Mouse (Mus musculus): Measurements from ENCODE around the gene N4bp3.
"Not testable (repeated sequence)": the region's sequence is repeated elsewhere in the genome, so short reads cannot be mapped to it uniquely, and the experiment has no call there.

N4bp3 gene

GRCm38 (mm10) chr11:51633200-51633599 lies 17.4 kb downstream of the N4bp3 start:
- not testable (repeated sequence) for ATAC-seq (ENCODE audit: insufficient number of reproducible peaks, low FRiP score, low TSS enrichment)

DNA sequence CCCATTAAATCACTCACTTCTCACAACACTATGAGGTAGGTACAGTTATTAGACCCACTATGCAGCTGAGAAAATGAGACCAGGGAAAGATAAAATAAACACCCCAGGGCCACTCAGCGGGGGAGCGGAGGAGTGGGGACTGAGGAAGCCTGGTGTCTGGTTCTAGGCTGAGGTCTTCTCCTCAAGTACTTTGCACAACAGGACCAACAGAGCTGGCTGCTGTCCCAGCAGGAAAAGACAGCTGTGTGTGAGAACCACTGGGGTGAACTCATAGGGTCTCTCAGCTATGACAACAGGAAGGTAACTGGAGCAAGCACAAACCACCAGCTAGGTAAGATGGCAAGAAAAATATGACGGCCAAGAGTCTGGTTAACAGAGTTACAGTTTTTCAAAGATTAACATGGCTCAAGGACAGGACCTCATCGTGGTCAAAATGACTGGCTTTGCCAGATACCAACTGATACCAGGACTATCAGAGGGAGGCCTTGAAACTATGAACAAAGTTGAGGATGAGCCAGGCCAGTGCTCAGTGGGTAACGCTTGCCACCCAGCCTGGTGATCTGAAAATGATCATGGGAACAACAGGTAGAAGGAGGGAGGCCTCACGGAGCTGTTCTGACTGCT lies 18.4 kb downstream of the N4bp3 start:
- no peak for ATAC-seq (ENCODE audit: insufficient number of reproducible peaks, low FRiP score, low TSS enrichment)

- no peak for ATAC-seq (ENCODE audit: insufficient number of reproducible peaks, low FRiP score, low TSS enrichment)
Measured at GRCm38 (mm10) chr11:51629651-51630314, 20.9 kb downstream of the N4bp3 start.

DNA sequence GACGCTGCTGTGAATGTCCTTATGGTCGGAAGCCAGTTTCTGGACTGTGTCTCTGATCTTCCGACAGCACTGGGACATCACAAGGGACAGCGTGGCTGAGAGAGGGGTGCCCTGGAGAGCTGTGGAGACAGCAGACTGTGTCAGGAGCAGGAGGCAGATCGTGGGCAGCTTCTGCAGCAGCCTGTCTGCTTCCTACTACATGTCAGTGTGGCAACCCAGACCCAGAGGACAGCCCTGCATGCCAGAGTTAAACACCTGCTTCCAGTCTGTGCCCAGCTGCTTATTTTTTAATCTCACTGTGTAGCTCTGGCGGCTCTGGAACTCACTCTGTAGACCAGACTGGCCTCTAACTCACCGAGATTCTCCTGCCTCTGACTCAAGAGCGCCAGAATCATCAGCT lies 22.7 kb downstream of the N4bp3 start:
- ATAC-seq (ENCODE audit: insufficient number of reproducible peaks, low FRiP score, low TSS enrichment) = no peak

DNA sequence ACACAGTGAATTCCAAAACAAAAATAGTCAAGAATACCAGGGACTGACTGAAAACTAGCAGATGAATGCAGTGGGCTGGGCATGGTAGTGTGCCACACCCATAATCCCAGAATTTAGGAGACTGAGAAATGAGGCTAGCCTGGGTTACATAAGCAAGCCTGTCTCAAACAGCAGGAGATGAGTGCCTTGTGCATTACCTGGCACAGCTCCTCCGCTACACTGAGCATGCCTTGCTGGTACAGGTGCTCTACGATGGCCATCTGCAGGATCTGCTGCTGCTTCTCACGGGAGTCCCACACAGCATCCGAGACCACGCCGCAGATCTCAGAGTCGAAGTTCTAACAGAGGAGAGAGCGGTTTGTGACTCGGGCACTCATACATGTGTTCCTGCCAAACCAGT lies 23.2 kb downstream of the N4bp3 start:
- ATAC-seq (ENCODE audit: insufficient number of reproducible peaks, low FRiP score, low TSS enrichment) = 0 out of 2 replicates have a peak, but pooled peaks have one; percentile 26

- ATAC-seq (ENCODE audit: insufficient number of reproducible peaks, low FRiP score, low TSS enrichment) = no peak
Measured at GRCm38 (mm10) chr11:51625187-51625820, 25.3 kb downstream of the N4bp3 start.

DNA sequence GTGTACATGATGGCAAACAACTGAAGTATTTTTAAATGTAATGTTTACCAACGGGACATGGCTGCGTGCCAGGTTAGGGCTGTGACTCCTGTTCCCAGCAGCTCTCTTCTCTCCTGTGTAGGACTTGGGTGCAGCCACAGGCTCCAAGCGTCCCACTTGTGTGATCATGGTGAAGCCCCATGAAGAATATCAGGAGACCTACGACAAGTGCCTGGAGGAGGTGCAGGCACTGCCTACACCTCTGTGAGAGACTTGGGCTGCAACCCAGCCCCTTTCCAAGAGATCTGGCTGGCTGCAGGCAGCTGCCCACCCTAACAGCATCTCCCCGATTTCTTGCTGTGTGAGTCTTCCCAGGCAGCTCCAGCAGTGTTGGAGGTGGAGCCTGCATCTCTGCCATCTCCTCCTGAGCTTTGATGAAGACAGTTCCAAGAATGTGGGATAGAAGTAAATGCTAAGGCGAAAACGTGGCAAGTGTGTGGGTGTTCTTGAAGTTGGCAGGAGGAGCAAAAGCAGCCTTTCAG lies 27.6 kb downstream of the N4bp3 start:
- no peak for ATAC-seq (ENCODE audit: insufficient number of reproducible peaks, low FRiP score, low TSS enrichment)

GRCm38 (mm10) chr11:51621776-51622175 lies 28.9 kb downstream of the N4bp3 start:
- no peak for ATAC-seq (ENCODE audit: insufficient number of reproducible peaks, low FRiP score, low TSS enrichment)

GRCm38 (mm10) chr11:51620084-51620483 lies 30.6 kb downstream of the N4bp3 start:
- ATAC-seq (ENCODE audit: insufficient number of reproducible peaks, low FRiP score, low TSS enrichment) = no peak

GRCm38 (mm10) chr11:51619409-51620060 lies 31.1 kb downstream of the N4bp3 start, which contains the start of gene Nhp2:
Gene Nhp2, plus strand, starts transcription at chr11:51619735.
- peak; percentile 91 for ATAC-seq (ENCODE audit: insufficient number of reproducible peaks, low FRiP score, low TSS enrichment)

DNA sequence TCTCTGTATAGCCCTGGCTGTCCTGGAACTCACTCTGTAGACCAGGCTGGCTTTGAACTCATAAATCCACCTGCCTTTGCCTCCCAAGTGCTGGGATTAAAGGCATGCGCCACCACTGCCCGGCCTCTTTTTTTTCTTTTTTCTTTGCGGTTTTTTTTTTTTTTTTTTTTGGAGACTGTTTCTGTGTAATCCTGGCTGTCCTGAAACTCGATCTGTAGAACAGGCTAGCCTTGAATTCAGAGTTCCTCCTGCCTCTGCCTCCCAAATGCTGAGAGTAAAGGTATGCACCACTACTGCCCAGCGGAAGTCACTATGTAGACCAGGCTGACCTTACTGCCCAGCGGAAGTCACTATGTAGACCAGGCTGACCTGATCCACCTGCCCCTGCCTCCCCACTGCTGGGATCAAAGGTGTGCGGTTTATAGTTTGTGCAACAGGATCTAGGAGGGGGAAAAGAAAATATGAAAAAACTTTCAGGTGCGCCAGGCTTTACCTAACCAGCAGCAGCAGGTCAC lies 31.7 kb downstream of the N4bp3 start:
- ATAC-seq (ENCODE audit: insufficient number of reproducible peaks, low FRiP score, low TSS enrichment) = 0 out of 2 replicates have a peak, but pooled peaks have one; percentile 17

GRCm38 (mm10) chr11:51617693-51618092 lies 32.9 kb downstream of the N4bp3 start:
- ATAC-seq (ENCODE audit: insufficient number of reproducible peaks, low FRiP score, low TSS enrichment) = no peak

- ATAC-seq (ENCODE audit: insufficient number of reproducible peaks, low FRiP score, low TSS enrichment) = not testable (repeated sequence)
Measured at GRCm38 (mm10) chr11:51616113-51616512, 34.5 kb downstream of the N4bp3 start.

- ATAC-seq (ENCODE audit: insufficient number of reproducible peaks, low FRiP score, low TSS enrichment) = no peak; the same call in 1 of the 2 replicates
Measured at GRCm38 (mm10) chr11:51615601-51616000, 35.0 kb downstream of the N4bp3 start.

GRCm38 (mm10) chr11:51615129-51615528 lies 35.5 kb downstream of the N4bp3 start:
- ATAC-seq (ENCODE audit: insufficient number of reproducible peaks, low FRiP score, low TSS enrichment) = no peak

- ATAC-seq (ENCODE audit: insufficient number of reproducible peaks, low FRiP score, low TSS enrichment) = no peak
Measured at GRCm38 (mm10) chr11:51614256-51614655, 36.4 kb downstream of the N4bp3 start.

DNA sequence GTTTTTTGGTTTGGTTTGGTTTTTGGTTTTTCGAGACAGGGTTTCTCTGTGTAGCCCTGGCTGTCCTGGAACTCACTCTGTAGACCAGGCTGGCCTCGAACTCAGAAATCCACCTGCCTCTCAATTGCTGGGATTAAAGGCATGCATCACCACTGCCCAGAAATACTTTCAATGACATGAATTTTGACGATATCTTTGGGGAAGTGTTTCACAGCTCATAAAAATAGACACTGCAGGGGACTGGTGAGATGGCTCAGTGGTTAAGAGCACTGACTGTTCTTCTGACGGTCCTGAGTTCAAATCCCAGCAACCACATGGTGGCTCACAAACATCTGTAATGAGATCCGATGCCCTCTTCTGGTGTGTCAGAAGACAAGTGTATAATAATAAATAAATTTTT lies 40.7 kb downstream of the N4bp3 start:
- not testable (repeated sequence) for ATAC-seq (ENCODE audit: insufficient number of reproducible peaks, low FRiP score, low TSS enrichment)

DNA sequence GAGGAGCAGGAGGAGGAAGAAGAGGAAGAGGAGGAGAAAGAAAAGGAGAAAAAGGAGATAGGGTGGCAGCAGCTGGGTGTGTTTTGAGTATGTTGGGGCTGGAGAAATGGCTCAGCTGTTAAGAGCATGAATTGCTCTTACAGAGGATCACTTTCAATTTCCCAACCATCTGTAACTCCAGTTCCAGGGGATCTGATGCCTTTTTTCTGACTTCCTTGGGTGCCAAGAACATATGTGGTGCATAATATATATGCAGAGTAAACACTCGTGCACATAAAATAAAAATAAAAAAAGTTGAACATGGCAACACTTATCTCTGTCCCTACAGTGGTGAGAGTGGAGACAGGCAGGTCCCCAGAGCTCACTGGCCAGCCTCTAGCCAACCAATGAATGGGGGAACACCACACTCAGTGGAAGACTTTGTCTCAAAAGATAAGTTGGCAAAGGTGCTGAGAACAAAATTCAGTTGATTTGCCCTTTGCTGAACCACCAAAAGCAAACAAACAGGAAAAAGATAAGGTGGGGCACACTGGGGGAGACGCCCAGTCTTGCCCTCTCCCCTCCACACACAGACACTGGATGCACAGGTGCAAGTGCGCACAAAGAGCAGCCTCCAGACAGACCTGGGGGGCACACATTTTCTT lies 41.3 kb downstream of the N4bp3 start:
- ATAC-seq (ENCODE audit: insufficient number of reproducible peaks, low FRiP score, low TSS enrichment) = no peak

DNA sequence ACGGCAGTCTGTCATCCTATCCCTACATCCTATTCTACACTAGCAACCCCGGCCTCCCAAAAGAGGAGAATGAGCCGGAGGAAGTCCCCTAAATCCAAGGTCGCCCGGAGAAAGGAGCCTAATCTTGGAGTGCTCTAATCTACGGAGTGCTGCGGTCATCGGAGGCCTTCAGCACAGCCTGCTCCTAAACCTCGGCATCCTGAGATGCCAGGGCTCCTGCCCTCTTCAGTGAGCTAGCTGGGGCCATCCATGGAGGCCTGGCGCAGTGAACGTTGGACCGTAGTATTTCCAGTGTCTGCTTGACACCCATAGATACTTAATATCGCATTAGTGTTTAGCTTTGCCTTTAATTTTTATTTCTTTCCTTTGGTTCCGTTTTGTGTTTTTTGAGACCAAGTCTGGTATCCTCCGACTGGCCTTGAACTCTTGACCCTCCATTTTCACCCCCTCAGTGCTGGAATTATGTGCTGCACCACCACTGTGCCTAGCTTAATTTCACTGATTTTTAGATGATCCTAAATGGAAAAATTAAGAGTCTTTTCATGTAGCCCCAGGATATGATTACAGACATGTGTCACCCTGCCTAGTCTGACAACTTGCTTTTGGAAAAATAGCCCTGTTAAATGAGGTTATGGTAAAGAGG lies 43.4 kb downstream of the N4bp3 start:
- no peak for ATAC-seq (ENCODE audit: insufficient number of reproducible peaks, low FRiP score, low TSS enrichment)

All from cerebellum, adult (tissue).